In the genomic region with DNA sequence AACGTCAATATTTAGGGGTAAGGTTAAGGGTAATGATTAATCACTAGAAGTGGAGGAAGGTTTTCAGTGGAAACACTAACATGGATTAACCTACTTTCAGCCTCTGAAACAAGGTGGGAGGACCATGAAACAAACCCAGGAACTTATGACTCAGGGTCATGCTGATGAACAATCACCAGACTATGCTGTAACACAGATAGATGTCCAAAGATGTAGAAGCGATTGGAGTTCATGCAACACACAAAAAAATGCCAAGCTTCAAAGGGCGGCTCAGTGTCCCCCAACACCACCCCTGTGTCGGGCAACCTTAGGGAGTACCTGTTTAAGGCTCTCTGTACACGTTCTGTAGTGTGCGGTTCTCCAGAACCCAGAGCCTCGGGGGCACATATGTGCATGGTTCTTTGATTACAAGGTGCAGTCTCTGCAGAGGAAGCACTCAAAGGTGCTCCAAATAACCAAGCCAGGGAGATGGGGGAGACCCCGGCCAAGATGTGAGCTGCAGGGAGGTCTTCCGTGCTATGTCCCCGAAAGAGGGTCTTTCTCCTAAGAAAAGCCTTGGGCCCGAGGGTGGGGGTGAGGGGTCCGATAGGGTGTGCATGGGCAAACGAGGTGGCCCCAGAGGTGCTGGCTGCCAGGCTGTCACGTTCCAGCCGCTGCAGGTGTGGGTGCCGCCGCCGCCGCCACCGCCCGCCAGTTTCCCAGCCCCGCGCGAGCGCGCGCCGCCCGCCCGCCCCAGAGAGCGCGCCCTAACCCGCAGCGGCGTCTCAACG, we compare ENCODE assay signal across 8 mouse cellular contexts. TPM values are rescaled to one million over a fixed set of nuclear protein-coding genes. Genes with fewer than 3 reads are reported as not detected.
DNase-seq lines count a peak whose midpoint lies in the region; ATAC-seq and TF ChIP-seq lines count a peak whose summit lies in the region.

No protein-coding gene starts in this region.

- ATAC-seq in embryonic facial prominence, embryonic 14.5 days (ENCODE audit: low read depth) = peak; percentile 1
- ATAC-seq in inflammation-experienced regulatory T-cells, adult 6 months = peak; percentile 11
- peak; percentile 66 for ATAC-seq in midbrain, embryonic 13.5 days

- DNase-seq in kidney, adult 11 months = peak; percentile 34
- no peak for DNase-seq in kidney, postnatal 10 days
- DNase-seq in embryonic facial prominence, embryonic 14.5 days (ENCODE audit: low spot score) = no peak
- DNase-seq in thymus, postnatal 14 days = no peak
- no peak for DNase-seq in right cerebral cortex, postnatal 10 days (ENCODE audit: low spot score in 2 of 2)

- TF ChIP-seq CTCF in E14TG2a.4 (conservative IDR thresholded peaks at IDR 0.05; ENCODE audit: low read length) = no peak

- no peaks in the 10 kb centered on the region for H3K27me3 ChIP-seq in E14TG2a.4 (ENCODE audit: insufficient read depth, low read length)
- H3K27me3 ChIP-seq in embryonic facial prominence, embryonic 14.5 days (replicated peaks; ENCODE audit: control insufficient read depth, insufficient read depth, low read length) = no peaks in the 10 kb centered on the region
- no peaks in the 10 kb centered on the region for H3K27me3 ChIP-seq in midbrain, embryonic 13.5 days

- H3K9me3 ChIP-seq in E14TG2a.4 (ENCODE audit: low read length) = no peaks in the 10 kb centered on the region
- no peaks in the 10 kb centered on the region for H3K9me3 ChIP-seq in embryonic facial prominence, embryonic 14.5 days (ENCODE audit: control insufficient read depth, low read length)
- H3K9me3 ChIP-seq in midbrain, embryonic 13.5 days = no peaks in the 10 kb centered on the region

- H3K9ac ChIP-seq in embryonic facial prominence, embryonic 14.5 days (ENCODE audit: low read depth, low read length) = peak overlapping the region; percentile 95
- peak overlapping the region; percentile 92 for H3K9ac ChIP-seq in midbrain, embryonic 13.5 days (replicated peaks)

- H3K4me3 ChIP-seq in E14TG2a.4 (replicated peaks; ENCODE audit: low read length) = peak overlapping the region; percentile 91
- H3K4me3 ChIP-seq in embryonic facial prominence, embryonic 14.5 days (ENCODE audit: low read depth, low read length) = peak overlapping the region; percentile 89
- peak overlapping the region; percentile 83 for H3K4me3 ChIP-seq in midbrain, embryonic 13.5 days (replicated peaks)

- H3K36me3 ChIP-seq in E14TG2a.4 (ENCODE audit: insufficient read depth, low read length) = peaks cover 33% of the 10 kb centered on the region
- H3K36me3 ChIP-seq in embryonic facial prominence, embryonic 14.5 days (ENCODE audit: control insufficient read depth, insufficient read depth, low read length) = peaks cover 2% of the 10 kb centered on the region; the same call in 1 of the 2 replicates
- H3K36me3 ChIP-seq in midbrain, embryonic 13.5 days = peaks cover 5% of the 10 kb centered on the region; the same call in 1 of the 2 replicates

- peak overlapping the region; percentile 74 for H3K4me2 ChIP-seq in embryonic facial prominence, embryonic 14.5 days (ENCODE audit: low read depth, low read length)
- H3K4me2 ChIP-seq in midbrain, embryonic 13.5 days (replicated peaks) = peak overlapping the region; percentile 75

- peak overlapping the region; percentile 98 for H3K27ac ChIP-seq in embryonic facial prominence, embryonic 14.5 days (replicated peaks; ENCODE audit: low read depth, low read length)
- H3K27ac ChIP-seq in midbrain, embryonic 13.5 days = peak overlapping the region; percentile 97

- peaks cover 26% of the 10 kb centered on the region for H3K4me1 ChIP-seq in E14TG2a.4 (replicated peaks; ENCODE audit: low read depth, low read length)
- H3K4me1 ChIP-seq in embryonic facial prominence, embryonic 14.5 days (ENCODE audit: control insufficient read depth, insufficient read depth, low read length) = peaks cover 8% of the 10 kb centered on the region; the same call in 1 of the 2 replicates
- H3K4me1 ChIP-seq in midbrain, embryonic 13.5 days (replicated peaks) = peaks cover 19% of the 10 kb centered on the region

- 16% methylated on average over 16 of the region's 36 CpGs for WGBS in embryonic facial prominence, embryonic 14.5 days
- 10% methylated on average over 36 of the region's 36 CpGs for WGBS in midbrain, embryonic 13.5 days

RNA-seq across cellular contexts. Expression of gene C2cd2, which starts 0.8 kb away (rescaled TPM):
- polyA plus RNA-seq in embryonic facial prominence, embryonic 14.5 days (2014; fragmentation: Nextera tagmentation; extraction: Ambion mirVana) = 22.0 and 24.5 TPM in 2 replicates
- polyA plus RNA-seq in inflammation-experienced regulatory T-cells, adult 6 months (2017; shearing (Covaris generic)) = 10 to 100 TPM in 1 of 3 experiments, 1 to 10 TPM in 2; 5.7 to 12.8 (median 7.5) TPM
- 10.8 and 12.2 TPM in 2 replicates for polyA plus RNA-seq in midbrain, embryonic 13.5 days (2015; fragmentation: Nextera tagmentation; extraction: Ambion mirVana)

RNA-seq across cellular contexts. Expression of gene Zbtb21, which starts 0.9 kb away (rescaled TPM):
- 14.1 and 14.3 TPM in 2 replicates for polyA plus RNA-seq in embryonic facial prominence, embryonic 14.5 days (2014; fragmentation: Nextera tagmentation; extraction: Ambion mirVana)
- 1 to 10 TPM; 5.5 to 7.9 (median 7.0) TPM for polyA plus RNA-seq in inflammation-experienced regulatory T-cells, adult 6 months (2017; shearing (Covaris generic))
- 13.5 TPM in 2 replicates for polyA plus RNA-seq in midbrain, embryonic 13.5 days (2015; fragmentation: Nextera tagmentation; extraction: Ambion mirVana)

RNA-seq across cellular contexts. Expression of gene B230307C23Rik, which starts 35.5 kb away (rescaled TPM):
- polyA plus RNA-seq in embryonic facial prominence, embryonic 14.5 days (2014; fragmentation: Nextera tagmentation; extraction: Ambion mirVana) = 33.6 and 34.2 TPM in 2 replicates
- 10 to 100 TPM; 34.9 to 52.3 (median 50.1) TPM for polyA plus RNA-seq in inflammation-experienced regulatory T-cells, adult 6 months (2017; shearing (Covaris generic))
- polyA plus RNA-seq in midbrain, embryonic 13.5 days (2015; fragmentation: Nextera tagmentation; extraction: Ambion mirVana) = 21.4 and 23.3 TPM in 2 replicates

Comparison
In these comparisons a context has a peak if more than half of its experiments do, and no peak if none do; other contexts are left out.
1. ATAC-seq: peak in every context shown above with its lines; median percentile 66 in midbrain, embryonic 13.5 days; 11 in inflammation-experienced regulatory T-cells, adult 6 months; 1 in embryonic facial prominence, embryonic 14.5 days.